Mouse (Mus musculus) neural tube, embryonic 14.5 days (tissue): ENCODE results near the gene Fiz1. TPM values are rescaled to one million over a fixed set of nuclear protein-coding genes. Genes with fewer than 3 reads are reported as not detected.
"Not testable (repeated sequence)": the region's sequence is repeated elsewhere in the genome, so short reads cannot be mapped to it uniquely, and the experiment has no call there.

ENCODE experiments used
- ATAC-seq: fragments of 200-750 bp; cut with Nextera tagmentation; 2 replicates; pipeline ENCODE4 v1.8.0; 2017; ENCODE audit warnings: low read depth, mild to moderate bottlenecking, moderate TSS enrichment, moderate library complexity
- H3K27ac ChIP-seq: fragments of 300-500 bp; sonication (generic); 2 replicates; pipeline ENCODE4 v1.5.1; 2014; ENCODE audit warnings: low read depth, mild to moderate bottlenecking, control low read depth, low read length, moderate library complexity, mixed read lengths
- H3K27me3 ChIP-seq: fragments of 300-500 bp; sonication (generic); 2 replicates; pipeline ENCODE4 v1.6.1; 2014; ENCODE audit warnings: low read length; ENCODE audit not compliant: control insufficient read depth, insufficient read depth
- H3K36me3 ChIP-seq: fragments of 300-500 bp; sonication (generic); 2 replicates; pipeline ENCODE4 v1.6.1; 2014; ENCODE audit warnings: low read length, mixed read lengths; ENCODE audit not compliant: control insufficient read depth, insufficient read depth
- H3K4me1 ChIP-seq: fragments of 300-500 bp; sonication (generic); 2 replicates; pipeline ENCODE4 v1.6.1; 2014; ENCODE audit warnings: low read length; ENCODE audit not compliant: control insufficient read depth, insufficient read depth
- H3K4me2 ChIP-seq: fragments of 300-500 bp; sonication (generic); 2 replicates; pipeline ENCODE4 v1.6.1; 2014; ENCODE audit warnings: mild to moderate bottlenecking, low read depth, low read length, control low read depth
- H3K4me3 ChIP-seq: fragments of 300-500 bp; sonication (generic); 2 replicates; pipeline ENCODE4 v1.5.1; 2014; ENCODE audit warnings: low read depth, low read length, control low read depth, mixed read lengths
- H3K9ac ChIP-seq: fragments of 300-500 bp; sonication (generic); replicated peaks from 2 replicates; pipeline ENCODE4 v1.6.1; 2014; ENCODE audit warnings: low read depth, mild to moderate bottlenecking, control low read depth, low read length, mixed read lengths
- H3K9me3 ChIP-seq: fragments of 300-500 bp; sonication (generic); 2 replicates; pipeline ENCODE4 v1.6.1; 2016; ENCODE audit warnings: low read length; ENCODE audit not compliant: control insufficient read depth
- WGBS: fragments of 180-500 bp; shearing (Covaris S2); extraction: QIAGEN DNeasy Blood & Tissue Kit; methylation state at CpG from one replicate; pipeline ENCODE4 v1.1.7; 2014; 5-methylcytosine and 5-hydroxymethylcytosine counted together
- polyA plus RNA-seq: library from polyadenylated mRNA; unstranded; fragments of >200 nt; fragmentation: Nextera tagmentation; extraction: Ambion mirVana; gene quantifications from 2 replicates; pipeline ENCODE4 v1.2.1, GENCODE M21; 2014

The Fiz1 gene
- polyA plus RNA-seq, 1 experiment from 2014 or later: 27.2 TPM

GRCm38 (mm10) chr7:5030554-5031275 is 16.2 kb upstream of the Fiz1 start:
- H3K4me1 ChIP-seq: no peaks in the 10 kb centered on the region
- no peaks in the 10 kb centered on the region for H3K27me3 ChIP-seq
- no peak for ATAC-seq
- peaks cover 14% of the 10 kb centered on the region for H3K9me3 ChIP-seq
- no peak overlapping the region for H3K4me2 ChIP-seq
- H3K36me3 ChIP-seq: peaks cover 50% of the 10 kb centered on the region
- WGBS: 82% methylated on average over 63 of the region's 63 CpGs
- H3K27ac ChIP-seq: no peak overlapping the region
- H3K9ac ChIP-seq: no peak overlapping the region
- H3K4me3 ChIP-seq: no peak overlapping the region

GRCm38 (mm10) chr7:5029946-5030345 is 15.4 kb upstream of the Fiz1 start:
- Histone ChIP-seq H3K4me1 (no peaks in the 10 kb centered on the region), H3K4me2 (no peak overlapping the region), H3K27me3 (no peaks in the 10 kb centered on the region), H3K36me3 (peaks cover 46% of the 10 kb centered on the region), H3K4me3 (no peak overlapping the region), H3K9me3 (peaks cover 14% of the 10 kb centered on the region), H3K27ac (no peak overlapping the region), H3K9ac (no peak overlapping the region)
- WGBS: 91% methylated on average over 21 of the region's 21 CpGs
- no peak for ATAC-seq

- no peak for ATAC-seq
- Histone ChIP-seq H3K27me3 (no peaks in the 10 kb centered on the region), H3K36me3 (peaks cover 46% of the 10 kb centered on the region), H3K27ac (no peak overlapping the region), H3K4me2 (no peak overlapping the region), H3K9ac (no peak overlapping the region), H3K4me3 (no peak overlapping the region), H3K4me1 (no peaks in the 10 kb centered on the region), H3K9me3 (peaks cover 14% of the 10 kb centered on the region)
- WGBS: 95% methylated on average over 22 of the region's 22 CpGs
Measured at GRCm38 (mm10) chr7:5029543-5029942, 15.0 kb upstream of the Fiz1 start.

DNA sequence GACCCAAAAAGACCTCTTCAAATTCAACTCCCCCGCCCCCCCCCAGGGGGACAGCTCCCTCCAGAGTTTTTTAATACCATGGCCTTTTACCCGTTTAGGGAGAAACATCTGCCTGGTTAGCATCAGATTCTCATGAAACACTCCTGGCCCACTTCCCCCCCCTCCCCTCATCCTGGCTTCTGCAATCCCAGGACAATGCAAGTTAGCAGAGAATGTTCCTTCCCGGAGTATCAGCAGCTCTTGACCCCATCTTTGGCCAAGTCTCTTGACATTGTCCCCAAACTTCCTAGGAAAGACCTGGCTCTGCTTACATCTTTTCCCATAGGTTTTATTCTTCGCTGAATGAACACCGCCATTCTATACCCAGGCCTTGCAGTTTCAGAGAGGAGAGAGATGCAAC is 6.7 kb upstream of the Fiz1 start:
- no peaks in the 10 kb centered on the region for H3K9me3 ChIP-seq
- 58% methylated on average over 5 of the region's 5 CpGs for WGBS
- no peak for ATAC-seq
- H3K27me3 ChIP-seq: no peaks in the 10 kb centered on the region
- peak overlapping the region; percentile 92; the same call in 1 of the 2 replicates for H3K27ac ChIP-seq
- H3K36me3 ChIP-seq: peaks cover 9% of the 10 kb centered on the region; the same call in 1 of the 2 replicates
- peak overlapping the region; percentile 83 for H3K4me2 ChIP-seq
- peaks cover 7% of the 10 kb centered on the region for H3K4me1 ChIP-seq
- H3K4me3 ChIP-seq: peak overlapping the region; percentile 81
- H3K9ac ChIP-seq: peak overlapping the region; percentile 96

DNA sequence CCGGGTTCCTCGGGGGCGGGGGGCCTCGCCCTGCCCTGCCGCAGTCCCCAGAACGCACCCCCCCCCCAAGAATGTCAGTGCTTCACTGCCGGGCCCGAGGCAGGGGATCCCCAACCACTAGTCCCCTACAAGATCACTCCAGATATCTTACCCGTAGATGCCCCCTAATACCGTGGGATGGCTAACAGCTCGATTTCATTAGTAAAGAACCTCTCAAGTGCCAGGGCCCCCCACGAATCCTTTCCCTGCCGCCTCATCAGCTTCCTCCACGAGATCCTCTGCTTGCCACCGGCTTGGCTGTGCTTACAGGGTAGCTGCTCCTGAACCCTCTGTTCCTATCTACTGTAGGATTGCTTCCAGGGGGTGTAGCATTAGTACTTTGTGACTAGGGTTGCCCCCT is 6.2 kb upstream of the Fiz1 start:
- peak overlapping the region; percentile 96 for H3K9ac ChIP-seq
- no peaks in the 10 kb centered on the region for H3K27me3 ChIP-seq
- under 1% methylated on average over 14 of the region's 15 CpGs for WGBS

DNA sequence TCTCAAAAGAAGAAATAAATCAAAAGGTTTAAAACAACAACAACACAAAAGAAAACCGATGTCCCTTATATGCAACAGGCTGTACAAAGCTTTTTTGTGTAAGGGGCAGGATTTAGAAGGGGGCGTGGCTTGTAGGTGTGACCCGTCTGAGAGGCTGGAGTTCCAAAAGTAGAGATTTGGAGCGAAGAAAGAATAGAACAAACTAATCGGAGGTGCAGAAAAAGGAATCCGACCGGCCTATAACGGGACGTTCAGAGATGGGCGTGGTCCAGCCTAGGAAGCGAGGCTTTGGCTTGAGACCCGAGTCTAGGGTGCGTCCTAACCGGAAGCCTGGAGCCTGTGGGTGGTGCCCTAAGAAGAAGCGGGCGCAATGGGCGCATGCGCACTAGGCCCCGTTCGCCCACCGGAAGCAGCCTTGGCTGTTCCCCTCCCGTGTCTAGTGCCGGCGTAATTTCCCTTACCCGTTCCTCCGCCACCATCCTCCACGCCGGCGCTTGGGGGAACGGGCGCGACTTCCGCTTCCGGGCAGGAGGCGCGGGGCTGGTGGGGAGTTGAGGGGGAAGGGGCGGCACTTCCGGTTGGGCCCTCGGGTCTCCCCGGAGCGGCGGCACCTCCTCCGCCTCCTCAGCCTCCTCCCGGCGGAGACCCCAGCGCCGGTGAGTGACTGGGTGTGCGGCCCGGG is 5.6 kb upstream of the Fiz1 start, which contains the start of the genes Zfp865 and Ccdc106:
Zfp865 (plus strand) TSS at position 377 of the 682 bp plus-strand sequence.
Ccdc106 (plus strand) TSS at position 554 of the 682 bp plus-strand sequence.
- Histone ChIP-seq H3K4me3 (peak within 1 kb of the TSS; percentile 81), H3K27me3 (no peaks in the 10 kb centered on the region), H3K27ac (peak within 1 kb of the TSS; percentile 92), H3K36me3 (peaks cover 9% of the 10 kb centered on the region; the same call in 1 of the 2 replicates), H3K4me2 (peak within 1 kb of the TSS; percentile 83), H3K9ac (peak within 1 kb of the TSS; percentile 96), H3K9me3 (no peaks in the 10 kb centered on the region), H3K4me1 (peaks cover 7% of the 10 kb centered on the region)
- ATAC-seq: peak; percentile 89
- under 1% methylated on average over 46 of the region's 49 CpGs for WGBS

More for the DNA sequence above, 6.2 kb upstream of the Fiz1 start:
- H3K4me1 ChIP-seq: peaks cover 7% of the 10 kb centered on the region
- H3K4me3 ChIP-seq: peak overlapping the region; percentile 81
- peak overlapping the region; percentile 83 for H3K4me2 ChIP-seq
- H3K9me3 ChIP-seq: no peaks in the 10 kb centered on the region
- peak; percentile 9 for ATAC-seq
- peaks cover 9% of the 10 kb centered on the region; the same call in 1 of the 2 replicates for H3K36me3 ChIP-seq
- peak overlapping the region; percentile 92 for H3K27ac ChIP-seq

DNA sequence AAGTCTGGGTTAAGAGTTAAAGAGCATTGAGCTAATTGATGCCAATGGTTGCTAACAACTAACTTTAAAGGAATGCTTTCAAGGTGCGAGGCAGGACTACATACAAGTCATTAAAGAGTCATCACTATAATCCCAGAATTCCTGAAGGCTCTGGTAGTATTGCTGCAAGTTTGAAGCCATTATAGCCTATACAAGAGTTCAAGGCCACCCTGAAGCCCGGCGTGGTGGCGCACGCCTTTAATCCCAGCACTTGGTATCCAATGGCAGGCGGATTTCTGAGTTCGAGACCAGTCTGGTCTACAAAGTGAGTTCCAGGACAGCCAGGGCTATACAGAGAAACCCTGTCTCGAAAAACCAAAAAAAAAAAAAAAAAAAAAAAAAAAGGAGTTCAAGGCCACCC is 5.1 kb upstream of the Fiz1 start:
- not testable (repeated sequence) for H3K9ac ChIP-seq, H3K27me3 ChIP-seq, H3K36me3 ChIP-seq, H3K4me1 ChIP-seq, ATAC-seq, H3K9me3 ChIP-seq
- Histone ChIP-seq H3K27ac (peak overlapping the region; percentile 60; the same call in 1 of the 2 replicates), H3K4me2 (peak overlapping the region; percentile 29), H3K4me3 (peak overlapping the region; percentile 81)
- 28% methylated on average over 8 of the region's 8 CpGs for WGBS

DNA sequence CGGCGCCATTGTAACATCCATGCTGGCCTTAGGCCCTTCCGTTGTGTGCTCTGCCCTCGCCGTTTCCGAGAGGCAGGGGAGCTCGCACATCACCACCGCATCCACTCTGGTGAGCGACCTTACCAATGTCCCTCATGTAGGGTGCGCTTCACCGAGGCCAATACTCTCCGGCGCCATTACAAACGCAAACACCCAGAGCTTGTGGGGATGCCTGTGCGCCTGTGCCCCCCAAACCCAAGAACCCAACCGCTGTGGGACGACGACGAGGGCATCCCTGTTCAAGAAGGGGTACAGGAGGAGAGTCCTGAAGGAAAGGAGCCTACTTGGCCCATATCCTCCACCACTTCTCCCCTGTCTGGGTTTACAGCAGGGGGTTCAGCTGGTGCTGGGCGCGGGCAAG is 3.4 kb upstream of the Fiz1 start:
- 96% methylated on average over 21 of the region's 21 CpGs for WGBS
- Histone ChIP-seq H3K4me1 (peaks cover 7% of the 10 kb centered on the region), H3K36me3 (peaks cover 6% of the 10 kb centered on the region; the same call in 1 of the 2 replicates), H3K27ac (no peak overlapping the region), H3K9ac (no peak overlapping the region), H3K27me3 (no peaks in the 10 kb centered on the region), H3K4me2 (no peak overlapping the region), H3K9me3 (no peaks in the 10 kb centered on the region), H3K4me3 (no peak overlapping the region)
- no peak for ATAC-seq

GRCm38 (mm10) chr7:5017352-5017751 is 2.9 kb upstream of the Fiz1 start:
- no peak overlapping the region for H3K27ac ChIP-seq
- no peak overlapping the region for H3K4me3 ChIP-seq
- H3K4me1 ChIP-seq: peaks cover 7% of the 10 kb centered on the region
- H3K27me3 ChIP-seq: no peaks in the 10 kb centered on the region
- 93% methylated on average over 16 of the region's 16 CpGs for WGBS
- no peak overlapping the region for H3K4me2 ChIP-seq
- peaks cover 8% of the 10 kb centered on the region; the same call in 1 of the 2 replicates for H3K36me3 ChIP-seq
- ATAC-seq: no peak
- no peaks in the 10 kb centered on the region for H3K9me3 ChIP-seq
- H3K9ac ChIP-seq: no peak overlapping the region
